Mouse (Mus musculus) hindbrain, embryonic 13.5 days (tissue): Measurements from ENCODE around the gene Sco2. TPM values are rescaled to one million over a fixed set of nuclear protein-coding genes. Genes with fewer than 3 reads are reported as not detected.

Source experiments
- ATAC-seq: fragments of 200-750 bp; cut with Nextera tagmentation; 2 replicates; pipeline ENCODE4 v1.8.0; 2017; ENCODE audit warnings: moderate TSS enrichment; ENCODE audit not compliant: low FRiP score
- H3K27ac ChIP-seq: fragments of 300-500 bp; sonication (generic); 2 replicates; pipeline ENCODE4 v1.5.1; 2015; ENCODE audit warnings: inconsistent platforms, mild to moderate bottlenecking, moderate library complexity
- H3K27me3 ChIP-seq: fragments of 300-500 bp; sonication (generic); 2 replicates; pipeline ENCODE4 v1.6.1; 2015; ENCODE audit warnings: mild to moderate bottlenecking, inconsistent platforms
- H3K36me3 ChIP-seq: fragments of 300-500 bp; sonication (generic); 2 replicates; pipeline ENCODE4 v1.6.1; 2015; ENCODE audit warnings: mild to moderate bottlenecking, inconsistent platforms
- H3K4me1 ChIP-seq: fragments of 300-500 bp; sonication (generic); replicated peaks from 2 replicates; pipeline ENCODE4 v1.6.1; 2015; ENCODE audit warnings: inconsistent platforms
- H3K4me2 ChIP-seq: fragments of 300-500 bp; sonication (generic); 2 replicates; pipeline ENCODE4 v1.6.1; 2015; ENCODE audit warnings: inconsistent platforms, mild to moderate bottlenecking, moderate library complexity
- H3K4me3 ChIP-seq: fragments of 300-500 bp; sonication (generic); 2 replicates; pipeline ENCODE4 v1.5.1; 2015; ENCODE audit warnings: mild to moderate bottlenecking, inconsistent platforms
- H3K9ac ChIP-seq: fragments of 300-500 bp; sonication (generic); 2 replicates; pipeline ENCODE4 v1.6.1; 2015; ENCODE audit warnings: mild to moderate bottlenecking, inconsistent platforms
- H3K9me3 ChIP-seq: fragments of 300-500 bp; sonication (generic); 2 replicates; pipeline ENCODE4 v1.6.1; 2016; ENCODE audit warnings: inconsistent platforms
- WGBS: fragments of 180-500 bp; shearing (Covaris S2); methylation state at CpG from one replicate; pipeline ENCODE4 v1.1.7; 2015; 5-methylcytosine and 5-hydroxymethylcytosine counted together
- polyA plus RNA-seq: library from polyadenylated mRNA; unstranded; fragments of >200 nt; fragmentation: Nextera tagmentation; extraction: Ambion mirVana; gene quantifications from 2 replicates; pipeline ENCODE4 v1.2.1, GENCODE M21; 2015

The Sco2 gene
- polyA plus RNA-seq, 1 experiment from 2014 or later = 10.9 TPM

GRCm38 (mm10) chr15:89341678-89342077 lies 32.0 kb downstream of the Sco2 start:
- Histone ChIP-seq H3K36me3 (no peaks in the 10 kb centered on the region), H3K27ac (no peak overlapping the region), H3K4me2 (no peak overlapping the region), H3K4me3 (no peak overlapping the region), H3K9me3 (no peaks in the 10 kb centered on the region), H3K27me3 (no peaks in the 10 kb centered on the region), H3K4me1 (no peaks in the 10 kb centered on the region), H3K9ac (no peak overlapping the region)
- WGBS = 58% methylated on average over 1 of the region's 1 CpGs
- ATAC-seq = no peak

GRCm38 (mm10) chr15:89340136-89340535 lies 33.5 kb downstream of the Sco2 start:
- Histone ChIP-seq H3K9ac (no peak overlapping the region), H3K36me3 (no peaks in the 10 kb centered on the region), H3K27me3 (no peaks in the 10 kb centered on the region), H3K4me2 (no peak overlapping the region), H3K27ac (no peak overlapping the region), H3K4me3 (no peak overlapping the region), H3K9me3 (no peaks in the 10 kb centered on the region), H3K4me1 (no peaks in the 10 kb centered on the region)
- 81% methylated on average over 3 of the region's 3 CpGs for WGBS
- no peak for ATAC-seq

GRCm38 (mm10) chr15:89339696-89340095 lies 34.0 kb downstream of the Sco2 start:
- Histone ChIP-seq H3K36me3 (no peaks in the 10 kb centered on the region), H3K9ac (no peak overlapping the region), H3K27me3 (no peaks in the 10 kb centered on the region), H3K9me3 (no peaks in the 10 kb centered on the region), H3K4me3 (no peak overlapping the region), H3K27ac (no peak overlapping the region), H3K4me2 (no peak overlapping the region), H3K4me1 (no peaks in the 10 kb centered on the region)
- 83% methylated on average over 2 of the region's 2 CpGs for WGBS
- no peak for ATAC-seq

GRCm38 (mm10) chr15:89336422-89336821 lies 37.2 kb downstream of the Sco2 start:
- Histone ChIP-seq H3K4me2 (no peak overlapping the region), H3K4me1 (no peaks in the 10 kb centered on the region), H3K36me3 (no peaks in the 10 kb centered on the region), H3K9me3 (no peaks in the 10 kb centered on the region), H3K9ac (no peak overlapping the region), H3K27ac (no peak overlapping the region), H3K27me3 (no peaks in the 10 kb centered on the region), H3K4me3 (no peak overlapping the region)
- no peak for ATAC-seq
- WGBS = 88% methylated on average over 14 of the region's 14 CpGs

- Histone ChIP-seq H3K4me3 (no peak overlapping the region), H3K4me1 (no peaks in the 10 kb centered on the region), H3K36me3 (no peaks in the 10 kb centered on the region), H3K27ac (no peak overlapping the region), H3K27me3 (no peaks in the 10 kb centered on the region), H3K4me2 (no peak overlapping the region), H3K9me3 (no peaks in the 10 kb centered on the region), H3K9ac (no peak overlapping the region)
- WGBS = 84% methylated on average over 17 of the region's 17 CpGs
- no peak for ATAC-seq
Measured at GRCm38 (mm10) chr15:89334774-89335537, 38.7 kb downstream of the Sco2 start.

GRCm38 (mm10) chr15:89334271-89334670 lies 39.4 kb downstream of the Sco2 start, which contains the start of gene Miox:
TSS of gene Miox (plus strand) at chr15:89334398.
- no peaks in the 10 kb centered on the region for H3K9me3 ChIP-seq
- WGBS = 88% methylated on average over 7 of the region's 7 CpGs
- no peak within 1 kb of the TSS for H3K4me3 ChIP-seq
- H3K4me1 ChIP-seq = no peaks in the 10 kb centered on the region
- no peak within 1 kb of the TSS for H3K27ac ChIP-seq
- H3K4me2 ChIP-seq = no peak within 1 kb of the TSS
- no peak within 1 kb of the TSS for H3K9ac ChIP-seq
- H3K27me3 ChIP-seq = no peaks in the 10 kb centered on the region
- ATAC-seq = no peak
- no peaks in the 10 kb centered on the region for H3K36me3 ChIP-seq

- ATAC-seq = no peak
- Histone ChIP-seq H3K4me1 (peaks cover 7% of the 10 kb centered on the region), H3K9me3 (no peaks in the 10 kb centered on the region), H3K4me3 (no peak overlapping the region), H3K27me3 (peaks cover 24% of the 10 kb centered on the region), H3K36me3 (no peaks in the 10 kb centered on the region), H3K9ac (no peak overlapping the region), H3K27ac (no peak overlapping the region), H3K4me2 (no peak overlapping the region)
- 80% methylated on average over 5 of the region's 5 CpGs for WGBS
Measured at GRCm38 (mm10) chr15:89326441-89326840, 47.2 kb downstream of the Sco2 start.

- H3K4me2 ChIP-seq = no peak overlapping the region
- no peak overlapping the region for H3K4me3 ChIP-seq
- H3K27me3 ChIP-seq = peaks cover 29% of the 10 kb centered on the region
- no peak overlapping the region for H3K9ac ChIP-seq
- H3K27ac ChIP-seq = no peak overlapping the region
- no peaks in the 10 kb centered on the region for H3K36me3 ChIP-seq
- H3K4me1 ChIP-seq = peaks cover 7% of the 10 kb centered on the region
- H3K9me3 ChIP-seq = no peaks in the 10 kb centered on the region
- 95% methylated on average over 4 of the region's 4 CpGs for WGBS
- no peak for ATAC-seq
Measured at GRCm38 (mm10) chr15:89323656-89324055, 50.0 kb downstream of the Sco2 start.

- Histone ChIP-seq H3K36me3 (no peaks in the 10 kb centered on the region), H3K9ac (no peak within 1 kb of the TSS), H3K4me1 (peaks cover 7% of the 10 kb centered on the region), H3K4me2 (peak within 1 kb of the TSS; percentile 35), H3K27me3 (peaks cover 29% of the 10 kb centered on the region), H3K27ac (no peak within 1 kb of the TSS), H3K4me3 (no peak within 1 kb of the TSS), H3K9me3 (no peaks in the 10 kb centered on the region)
- WGBS = 11% methylated on average over 26 of the region's 26 CpGs
- no peak for ATAC-seq
Measured at GRCm38 (mm10) chr15:89322670-89323522, 50.8 kb downstream of the Sco2 start, which contains the start of gene Adm2. TSS of gene Adm2 (plus strand) at chr15:89322720.

Other genes with a start within 250 kb of the Sco2 start
- 24.3 and 24.5 TPM in 2 replicates for gene Hdac10, start 245.1 kb downstream of the Sco2 start, polyA plus RNA-seq
- 5.9 and 7.1 TPM in 2 replicates for gene Mapk12, start 233.1 kb downstream of the Sco2 start, polyA plus RNA-seq
- gene Mapk11, start 224.2 kb downstream of the Sco2 start, polyA plus RNA-seq = 36.1 and 36.5 TPM in 2 replicates
- gene Plxnb2, start 193.1 kb downstream of the Sco2 start, polyA plus RNA-seq = 99.2 and 104 TPM in 2 replicates
- 75.1 and 86.5 TPM in 2 replicates for gene Dennd6b, start 177.3 kb downstream of the Sco2 start, polyA plus RNA-seq
- gene Ppp6r2, start 162.3 kb downstream of the Sco2 start, polyA plus RNA-seq = 82.8 and 87.3 TPM in 2 replicates
- 78.4 and 83.3 TPM in 2 replicates for gene Sbf1, start 58.5 kb downstream of the Sco2 start, polyA plus RNA-seq
- not detected in 2 replicates for gene Adm2, start 51.1 kb downstream of the Sco2 start, polyA plus RNA-seq
- not detected in 2 replicates for gene Miox, start 39.4 kb downstream of the Sco2 start, polyA plus RNA-seq
- gene Lmf2, start 18.2 kb downstream of the Sco2 start, polyA plus RNA-seq = 32.2 and 32.6 TPM in 2 replicates
- 104 TPM in 2 replicates for gene Ncaph2, start 18.1 kb downstream of the Sco2 start, polyA plus RNA-seq
- gene Tymp, start 3.2 kb upstream of the Sco2 start, polyA plus RNA-seq = 2.2 and 2.4 TPM in 2 replicates
- 2.4 and 3.4 TPM in 2 replicates for gene Odf3b, start 5.4 kb upstream of the Sco2 start, polyA plus RNA-seq
- 0.05 TPM in 1 of 2 replicates, not detected in the other for gene Klhdc7b, start 11.1 kb upstream of the Sco2 start, polyA plus RNA-seq
- not detected in 2 replicates for gene Syce3, start 36.7 kb upstream of the Sco2 start, polyA plus RNA-seq
- 0.99 and 1.3 TPM in 2 replicates for gene Cpt1b, start 52.0 kb upstream of the Sco2 start, polyA plus RNA-seq
- gene C730034F03Rik, start 55.7 kb upstream of the Sco2 start, polyA plus RNA-seq = 5.4 and 8.2 TPM in 2 replicates
- gene Gm44502, start 55.9 kb upstream of the Sco2 start, polyA plus RNA-seq = not detected in 2 replicates
- gene Chkb, start 56.1 kb upstream of the Sco2 start, polyA plus RNA-seq = 92.7 and 98.4 TPM in 2 replicates
- 74.0 and 80.1 TPM in 2 replicates for gene Mapk8ip2, start 80.1 kb upstream of the Sco2 start, polyA plus RNA-seq
- gene Arsa, start 103.6 kb upstream of the Sco2 start, polyA plus RNA-seq = 19.7 and 21.2 TPM in 2 replicates
- gene Shank3, start 125.8 kb upstream of the Sco2 start, polyA plus RNA-seq = 11.0 and 12.1 TPM in 2 replicates
- gene Acr, start 194.5 kb upstream of the Sco2 start, polyA plus RNA-seq = 1.5 and 2.0 TPM in 2 replicates
- gene Rabl2, start 218.1 kb upstream of the Sco2 start, polyA plus RNA-seq = 72.5 and 73.7 TPM in 2 replicates